Mouse (Mus musculus): ENCODE measurements around the gene Apba1.

GRCm38 (mm10) chr19:23810976-23811375 lies 52.3 kb downstream of the Apba1 start:
- TF ChIP-seq CTCF (IDR thresholded peaks at IDR 0.05; ENCODE audit: extremely low read depth, insufficient read depth, low read length): no peak
- TF ChIP-seq POLR2A (IDR thresholded peaks at IDR 0.05; ENCODE audit: extremely low read depth, insufficient read depth, low read length): no peak

Measured in cortical plate, adult 2 months (tissue).